Mouse (Mus musculus) small intestine, adult 2 months (tissue): ENCODE data around the gene Gabrr1.
A peak's percentile ranks its signal among the peaks of the same experiment; 100 is the strongest.

ENCODE experiments used
- CTCF ChIP-seq: fragments of 200-500 bp; IDR thresholded peaks from 2 replicates; pipeline ENCODE4 v1.5.1; 2012; ENCODE audit warnings: low read depth, mild to moderate bottlenecking, control low read depth, inconsistent platforms, low read length, moderate library complexity, mixed read lengths; ENCODE audit not compliant: insufficient replicate concordance, insufficient read length; ENCODE audit errors: extremely low read depth
- POLR2A ChIP-seq: fragments of 200-500 bp; IDR thresholded peaks from 2 replicates; pipeline ENCODE4 v1.6.1; 2012; ENCODE audit warnings: low read depth, mild to moderate bottlenecking, control low read depth, inconsistent platforms, low read length, moderate library complexity

DNA sequence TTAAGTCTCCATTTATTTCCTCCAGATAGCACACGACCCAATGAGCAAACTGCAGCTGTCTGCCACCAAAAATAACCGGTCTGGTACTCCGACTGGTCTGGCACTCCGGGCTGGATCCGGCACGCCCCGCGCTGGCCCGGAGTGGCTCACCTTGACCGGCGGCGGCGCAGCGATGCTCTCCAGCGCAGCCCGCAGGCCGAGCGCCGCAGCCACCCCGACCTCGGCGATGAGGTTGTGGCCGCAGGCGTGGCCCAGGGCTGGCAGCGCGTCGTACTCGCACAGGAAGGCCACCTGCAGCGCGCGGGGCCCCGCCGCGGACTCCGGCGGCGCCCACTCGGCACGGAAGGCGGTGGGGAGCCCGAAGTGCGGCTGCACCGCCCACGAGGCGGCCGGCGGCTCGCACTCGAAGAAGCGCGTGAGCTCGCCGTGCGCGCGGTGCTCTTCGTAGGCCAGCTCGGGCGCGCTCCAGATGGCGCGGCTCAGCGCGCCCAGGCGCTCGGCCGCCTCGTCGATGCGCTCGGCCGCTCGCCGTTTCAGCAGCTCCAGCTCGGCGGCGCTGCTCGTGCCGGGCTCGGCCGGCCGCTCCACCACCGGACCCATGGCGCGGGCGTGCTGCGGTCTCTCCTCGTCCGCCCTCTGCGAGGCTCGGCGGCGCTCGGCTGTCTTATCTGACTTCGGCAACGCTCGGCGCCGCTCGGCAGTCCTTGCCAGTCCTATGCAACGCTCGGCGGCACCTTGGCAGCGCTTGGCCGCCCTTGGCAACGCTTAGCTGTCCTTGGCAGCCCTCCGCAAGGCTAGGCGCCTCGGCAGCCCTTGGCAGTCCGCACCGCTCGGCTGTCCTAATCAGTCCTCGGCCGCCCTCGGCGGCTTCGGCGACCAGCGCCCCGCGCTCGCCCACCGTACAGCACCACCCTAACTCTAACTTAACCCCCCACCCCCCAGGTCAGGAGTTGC lies 56.7 kb downstream of the Gabrr1 start:
- TF ChIP-seq POLR2A, result no peak
- peak; percentile 22; the same call in 1 of the 2 replicates for TF ChIP-seq CTCF
